Mouse (Mus musculus) spleen, embryonic (tissue): Measurements from ENCODE around the gene Tmem136.

Source experiments
- CTCF ChIA-PET: fragments of 350-600 bp; sonication (Branson Sonifier 250); formaldehyde crosslinking; loops from one replicate; lab custom pipeline; 2022; lab: Charles Lee

Tmem136 gene

DNA sequence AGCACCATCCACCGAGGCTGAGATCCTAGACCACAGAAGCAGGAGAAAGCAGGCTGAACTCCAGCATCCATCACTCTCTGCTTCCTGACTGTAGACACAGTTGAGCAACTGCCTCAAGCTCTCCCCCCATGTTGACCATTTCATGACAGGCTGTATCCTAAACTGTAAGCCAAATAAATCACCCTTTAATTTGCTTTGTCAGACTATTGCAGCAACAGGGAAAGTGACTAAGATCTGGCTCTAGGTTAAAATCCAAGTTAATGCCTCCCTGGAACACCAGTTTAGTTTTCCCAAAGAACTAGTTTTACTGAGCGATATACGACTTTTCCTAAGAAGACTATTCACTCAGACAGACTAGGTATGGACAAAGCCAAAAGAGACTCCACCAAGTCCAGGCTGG lies 37.7 kb downstream of the Tmem136 start:
- CTCF ChIA-PET: no interaction called here

DNA sequence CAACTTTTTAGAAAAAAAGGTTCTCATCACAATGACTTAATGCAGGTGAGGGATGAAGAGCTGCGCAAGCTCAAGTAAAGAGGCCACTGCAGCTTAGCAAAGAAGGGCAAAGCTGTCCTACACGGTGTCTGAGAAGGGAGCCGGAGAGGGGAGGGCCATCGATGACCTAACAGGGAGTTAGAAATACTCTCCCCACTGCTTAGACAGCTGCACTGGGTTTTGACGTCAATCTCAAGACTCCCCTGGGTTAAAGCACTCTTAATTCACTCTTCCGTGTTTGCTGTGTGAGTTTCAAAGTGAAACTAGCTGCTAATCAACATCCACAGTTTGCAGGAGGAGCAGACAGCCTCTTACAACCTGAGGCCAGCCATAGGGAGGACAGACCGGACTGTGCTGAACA lies 40.2 kb downstream of the Tmem136 start:
- CTCF ChIA-PET: no interaction called here

DNA sequence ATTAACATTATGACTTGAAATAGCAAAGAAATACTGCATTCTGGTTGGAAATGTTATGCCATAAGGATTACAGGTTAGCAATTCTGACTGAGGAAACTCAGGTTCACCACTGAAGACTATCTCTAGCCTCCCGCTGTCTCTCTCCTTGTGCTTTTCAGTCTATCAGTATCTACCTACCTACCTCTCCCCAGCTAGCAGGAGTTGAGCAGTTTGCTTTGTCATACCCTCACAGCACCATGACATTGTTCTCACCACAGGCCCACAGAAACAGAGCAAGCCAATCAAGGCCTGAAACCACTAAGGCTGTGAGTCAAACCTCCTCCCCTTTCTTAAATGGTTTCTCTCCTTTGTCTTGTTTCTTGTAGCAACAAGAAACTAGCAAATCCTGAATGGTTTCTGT lies 41.8 kb downstream of the Tmem136 start:
- CTCF ChIA-PET: no interaction called here

DNA sequence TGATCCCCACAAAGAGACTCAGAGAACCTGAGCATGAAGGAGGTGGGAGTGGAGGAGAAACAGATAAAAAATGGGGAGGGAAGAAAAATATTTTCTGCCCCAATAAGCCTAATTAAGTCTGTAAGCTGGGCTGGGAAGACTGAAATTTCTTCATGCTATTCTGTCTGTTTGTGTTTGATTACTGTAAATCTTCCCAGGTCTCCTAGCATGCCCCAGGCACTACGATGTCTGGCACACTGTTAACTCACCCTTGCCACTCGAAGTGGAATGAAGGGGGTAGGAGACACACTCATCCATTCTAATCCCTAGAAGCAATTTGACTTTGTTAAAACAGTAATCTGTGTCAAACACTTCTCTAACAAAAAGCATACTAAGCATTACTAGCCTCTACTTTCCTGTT lies 44.6 kb downstream of the Tmem136 start:
- CTCF ChIA-PET: no interaction called here

DNA sequence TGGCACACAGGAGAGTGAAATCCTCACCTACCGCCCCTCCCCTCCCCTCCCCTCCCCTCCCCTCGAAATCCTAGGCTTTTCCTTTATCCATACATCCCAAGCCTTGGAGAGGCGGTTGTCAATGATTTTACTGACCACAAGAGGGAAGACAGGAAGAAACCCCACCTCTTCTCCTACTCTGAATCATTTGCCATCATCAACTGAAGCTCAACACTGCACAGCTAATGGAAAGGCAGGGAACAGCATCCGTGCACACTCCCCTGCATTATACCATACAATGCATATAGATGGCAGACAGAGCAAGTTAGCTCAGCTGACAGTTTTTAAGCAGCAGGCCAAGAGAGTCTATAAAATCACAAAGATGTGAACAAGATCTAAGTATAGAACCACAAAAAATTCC lies 45.2 kb downstream of the Tmem136 start:
- CTCF ChIA-PET: interaction anchor here (0.6 kb wide), 1 partner anchor 269 kb away, joined by 4 read pairs; no protein-coding TSS in a partner anchor

DNA sequence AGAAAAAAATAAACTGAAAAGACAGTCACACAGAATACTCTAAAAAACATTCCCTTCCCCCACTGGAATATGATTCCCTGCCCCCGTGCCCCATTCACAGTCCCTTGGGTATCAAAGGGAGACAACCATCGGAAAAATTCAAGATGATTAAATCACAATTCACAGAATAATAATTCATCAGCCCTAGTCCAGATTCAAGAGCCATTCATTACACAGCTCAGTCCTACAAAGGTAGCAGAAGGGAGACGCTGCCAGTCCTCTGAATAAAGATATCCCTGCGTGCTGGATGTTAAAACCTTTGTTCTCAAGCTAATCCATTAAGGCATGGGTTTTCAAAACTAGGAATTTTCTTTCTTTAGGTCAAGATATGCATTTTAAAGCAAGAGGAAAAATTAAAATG lies 45.8 kb downstream of the Tmem136 start:
- CTCF ChIA-PET: interaction anchor here (0.6 kb wide), 1 partner anchor 269 kb away, joined by 4 read pairs; no protein-coding TSS in a partner anchor

DNA sequence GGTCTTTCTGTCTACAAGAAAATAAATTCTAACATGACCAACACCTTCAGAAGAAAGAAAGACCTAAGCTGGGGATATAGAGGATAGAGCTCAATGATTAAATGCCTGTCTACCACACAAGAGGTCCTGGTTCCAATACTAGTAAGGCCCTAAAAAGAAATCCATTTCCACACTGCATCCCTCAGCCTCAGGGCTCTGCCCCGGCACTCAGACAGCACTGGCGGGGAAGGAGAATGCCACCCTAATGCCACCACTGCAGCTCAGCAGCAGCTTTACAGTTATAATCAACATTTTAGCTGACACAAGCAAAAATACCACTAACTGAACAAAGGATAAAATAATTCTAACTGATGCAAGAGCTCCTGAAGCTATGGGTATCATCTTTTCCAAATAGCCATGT lies 46.2 kb downstream of the Tmem136 start:
- CTCF ChIA-PET: no interaction called here

DNA sequence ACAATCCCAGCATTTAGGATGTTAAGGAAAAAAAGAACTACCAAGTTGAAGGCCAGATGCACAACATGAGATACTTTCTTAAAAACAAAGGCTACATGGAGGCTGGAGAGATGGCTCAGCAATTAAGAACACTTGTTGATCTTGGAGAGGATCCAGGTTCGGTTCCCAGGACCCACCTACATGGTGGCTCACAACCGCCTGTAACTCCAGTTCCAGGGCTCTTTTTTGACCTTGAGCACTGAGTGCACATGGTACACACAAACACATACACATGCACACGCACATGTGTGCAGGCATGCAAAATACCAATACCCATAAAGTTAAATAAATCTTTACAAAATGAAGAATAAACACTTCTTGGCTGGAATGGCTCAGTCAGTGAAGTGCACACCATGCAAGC lies 48.5 kb downstream of the Tmem136 start:
- CTCF ChIA-PET: no interaction called here

DNA sequence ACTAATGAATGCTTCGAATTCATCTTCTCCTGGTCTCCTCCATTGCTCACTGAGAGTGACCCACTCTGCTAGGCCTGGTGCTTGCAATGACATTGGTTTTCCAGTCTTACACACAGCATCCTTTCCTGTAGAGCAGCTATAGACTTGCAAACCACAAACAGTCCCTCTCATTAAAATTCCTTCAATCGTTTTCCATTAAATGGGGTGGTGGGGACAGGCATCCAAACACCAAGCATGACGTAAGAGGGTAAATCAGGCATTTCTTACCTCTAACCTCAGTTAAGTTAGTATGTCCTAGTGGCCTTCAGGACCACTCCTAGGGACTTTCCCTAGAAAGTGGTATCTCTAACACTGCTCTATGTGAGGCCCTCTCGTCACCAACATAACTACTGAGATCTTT lies 51.1 kb downstream of the Tmem136 start:
- CTCF ChIA-PET: no interaction called here

DNA sequence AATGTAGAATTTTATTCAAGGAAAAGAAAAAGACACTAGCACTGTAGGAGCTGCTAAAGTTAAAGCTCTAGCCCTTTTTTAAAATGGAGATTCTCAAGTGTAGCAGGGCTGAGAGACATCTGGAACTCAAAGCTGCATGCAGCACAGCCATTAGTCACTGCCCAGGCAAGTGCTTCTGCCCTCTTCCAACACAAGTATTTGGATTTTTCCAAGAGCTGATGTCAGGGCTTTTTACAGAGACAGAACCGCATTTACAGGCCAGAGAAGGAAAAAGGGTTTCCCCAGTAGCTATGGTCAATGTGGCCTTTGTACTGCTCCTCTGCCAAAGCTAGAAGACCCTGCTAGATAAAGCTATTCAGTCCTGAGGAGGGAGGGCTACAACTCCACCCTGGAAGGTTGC lies 54.8 kb downstream of the Tmem136 start:
- CTCF ChIA-PET: no interaction called here
